Mouse (Mus musculus) spleen, postnatal 14 days (tissue): ENCODE data around the gene Ccl2.

Source experiments
- DNase-seq, 2 experiments: peaks; one replicate each; pipeline ENCODE4 v3.0.0; 2021 to 2022; ENCODE audit warnings: low spot score in 2 of 2

The Ccl2 gene

DNA sequence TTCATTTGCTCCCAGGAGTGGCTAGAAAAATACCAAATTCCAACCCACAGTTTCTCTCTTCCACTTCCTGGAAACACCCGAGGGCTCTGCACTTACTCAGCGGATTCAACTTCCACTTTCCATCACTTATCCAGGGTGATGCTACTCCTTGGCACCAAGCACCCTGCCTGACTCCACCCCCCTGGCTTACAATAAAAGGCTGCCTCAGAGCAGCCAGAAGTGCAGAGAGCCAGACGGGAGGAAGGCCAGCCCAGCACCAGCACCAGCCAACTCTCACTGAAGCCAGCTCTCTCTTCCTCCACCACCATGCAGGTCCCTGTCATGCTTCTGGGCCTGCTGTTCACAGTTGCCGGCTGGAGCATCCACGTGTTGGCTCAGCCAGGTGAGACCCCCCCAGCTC, at the start of gene Ccl2:
Gene Ccl2, plus strand, starts transcription at position 216 of the 400 bp plus-strand sequence.
- DNase-seq = peak in 1 of 2 experiments; percentile 6

DNA sequence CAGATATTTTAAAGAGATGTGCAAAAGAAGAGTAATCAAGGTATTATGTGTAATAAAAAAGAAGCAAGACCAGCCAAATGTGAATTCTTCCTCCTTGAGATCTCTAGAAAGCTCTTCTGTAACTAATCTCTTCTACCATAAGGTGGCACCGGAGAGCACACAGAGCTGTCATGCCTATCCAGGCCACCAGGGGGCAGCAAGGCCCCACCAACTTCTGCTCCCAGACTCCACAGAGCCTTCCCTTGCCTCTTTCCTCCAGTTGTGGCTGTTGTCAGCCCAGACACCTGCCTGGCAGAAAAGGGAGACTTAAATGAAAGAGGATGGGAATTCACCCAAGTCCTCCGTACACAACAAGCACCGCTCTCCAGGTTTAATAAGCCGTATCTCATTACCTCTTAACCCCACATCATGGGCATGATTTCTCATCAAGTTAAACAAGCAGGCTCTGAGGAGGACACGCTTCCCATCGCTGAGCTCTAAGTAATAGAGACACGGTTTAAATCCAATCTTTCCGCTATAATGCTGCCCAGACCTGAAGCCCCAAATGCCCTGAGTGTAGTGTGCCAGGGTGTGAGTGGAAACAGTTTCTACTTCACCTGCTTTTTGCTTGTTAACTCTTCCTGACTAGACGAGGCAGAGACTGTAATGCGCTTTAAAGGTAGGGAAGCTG, 39.1 kb upstream of the Ccl2 start:
- DNase-seq = peak; percentile 16 to 34

DNA sequence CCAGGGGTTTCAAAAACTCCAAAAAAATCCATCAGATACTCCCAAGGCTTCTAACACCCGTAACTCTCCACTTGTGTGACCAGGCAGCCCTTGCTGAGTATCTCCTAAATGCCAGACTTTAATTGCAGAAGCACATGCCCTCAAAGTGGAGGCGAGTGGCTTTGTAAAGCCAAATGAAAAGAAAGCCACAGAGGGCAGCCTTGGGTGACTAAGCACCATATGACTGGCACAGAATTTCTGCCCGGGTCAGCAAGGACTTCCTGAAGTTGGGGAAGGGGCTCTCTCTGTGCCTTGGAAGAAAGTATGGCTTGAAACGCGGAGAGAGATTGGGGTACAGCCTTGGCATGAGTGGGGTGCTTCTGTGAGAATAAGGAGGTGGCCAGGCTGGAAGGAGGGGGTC, 38.3 kb upstream of the Ccl2 start:
- no peak for DNase-seq

DNA sequence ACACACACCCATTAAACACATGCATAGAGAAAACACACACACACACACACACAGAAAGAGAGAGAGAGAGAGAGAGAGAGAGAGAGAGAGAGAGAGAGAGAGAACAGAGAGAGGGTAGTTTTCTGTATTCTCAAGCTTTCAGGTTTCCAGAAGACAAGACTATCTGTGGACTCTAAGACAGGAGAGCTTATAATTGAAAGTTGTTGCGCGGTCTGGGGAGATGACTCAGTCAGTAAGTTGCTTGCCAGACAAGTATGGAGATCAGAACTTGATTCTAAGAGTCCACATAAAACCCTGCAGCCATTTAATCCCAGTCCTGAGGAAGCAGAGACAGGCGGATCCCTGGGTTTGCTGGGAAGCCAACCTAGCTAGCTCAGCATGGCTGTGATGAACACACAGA, 36.7 kb upstream of the Ccl2 start:
- no peak for DNase-seq

DNA sequence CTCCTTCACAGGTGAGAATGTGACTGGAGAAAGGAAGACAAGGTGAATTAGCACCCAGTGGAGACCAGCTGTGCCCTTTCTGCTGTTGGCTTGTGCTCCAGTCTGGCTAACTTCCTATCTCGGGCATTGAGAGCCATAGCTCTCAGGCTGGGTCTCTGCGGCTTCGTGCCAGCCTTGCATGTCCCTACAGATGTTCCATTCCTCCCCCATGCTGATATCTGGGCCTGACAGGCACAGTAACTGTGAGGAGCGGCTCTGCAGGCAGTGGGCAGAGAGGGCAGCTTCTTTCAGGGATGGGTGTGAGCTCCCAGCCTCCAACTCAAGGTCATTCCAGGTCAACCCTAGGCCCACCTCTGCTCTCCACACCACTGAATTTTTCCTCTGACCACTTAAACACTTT, 35.9 kb upstream of the Ccl2 start:
- DNase-seq = no peak

DNA sequence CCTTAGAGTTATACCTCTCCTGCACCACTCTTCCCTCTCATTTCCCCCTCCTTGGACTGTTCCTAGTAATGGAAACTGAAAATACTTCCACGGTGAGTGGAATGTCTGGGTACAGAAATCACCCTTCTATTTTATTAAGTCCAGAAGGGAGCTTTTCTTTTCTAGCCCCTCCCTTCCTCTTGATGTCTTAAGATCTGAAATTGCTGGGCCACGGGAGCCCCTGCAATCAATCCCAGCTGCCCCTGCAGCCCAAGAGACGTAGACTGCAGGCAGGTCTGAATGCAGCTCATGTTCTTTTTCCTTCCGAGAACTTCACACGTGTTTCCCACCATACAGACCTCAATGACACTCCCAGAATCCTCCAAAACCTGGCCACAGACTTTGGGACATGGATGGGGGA, 34.8 kb upstream of the Ccl2 start:
- no peak for DNase-seq

DNA sequence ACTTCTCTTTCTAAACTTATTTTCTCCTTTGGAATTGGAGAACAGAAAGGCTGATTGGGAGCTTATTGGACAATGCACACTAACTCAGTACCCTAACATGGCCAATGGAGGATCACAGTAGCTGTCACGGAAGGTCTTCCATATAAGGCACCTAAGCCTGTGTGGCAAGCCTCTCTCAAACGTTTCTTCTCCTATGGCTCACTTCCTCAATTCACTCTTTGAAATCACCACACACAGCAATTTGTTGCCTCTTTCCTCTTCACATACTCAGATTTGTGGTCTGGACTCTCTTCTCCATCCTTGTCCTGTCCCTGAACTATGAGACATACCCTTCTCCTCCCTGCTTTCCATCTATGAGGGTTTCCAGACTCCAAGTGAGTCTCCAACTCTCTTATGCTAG, 30.6 kb upstream of the Ccl2 start:
- no peak for DNase-seq

DNA sequence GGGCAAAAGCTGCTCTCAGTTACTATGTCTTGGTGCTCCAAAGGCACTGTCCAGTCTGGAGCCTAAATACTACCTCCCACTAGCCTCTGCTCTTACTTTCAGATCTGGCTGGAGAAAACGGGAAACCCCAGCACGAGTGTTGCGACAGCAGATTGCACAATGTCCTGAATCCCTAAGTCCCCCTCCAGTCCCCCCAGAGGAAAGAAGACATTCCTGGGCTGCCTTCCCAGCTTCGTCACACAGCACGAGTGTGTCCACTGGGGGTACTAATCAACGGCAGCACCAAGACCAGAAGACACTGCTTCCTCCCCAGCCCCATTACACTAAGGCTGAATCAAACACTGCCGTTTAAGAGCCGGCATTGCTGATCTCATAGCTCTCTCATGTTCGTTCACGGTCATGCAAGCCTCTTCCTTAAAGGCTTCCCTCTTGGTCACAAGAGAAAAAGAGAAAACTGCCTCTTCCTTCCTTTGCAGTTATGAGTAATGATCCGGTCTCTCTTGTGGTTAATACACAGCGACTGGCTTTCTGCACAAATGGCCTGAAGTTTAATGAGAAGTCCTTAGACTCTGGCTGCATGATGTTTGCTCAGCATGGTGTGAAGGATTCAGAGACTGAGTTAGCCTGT, 28.5 kb upstream of the Ccl2 start:
- peak in 1 of 2 experiments; percentile 1 for DNase-seq

DNA sequence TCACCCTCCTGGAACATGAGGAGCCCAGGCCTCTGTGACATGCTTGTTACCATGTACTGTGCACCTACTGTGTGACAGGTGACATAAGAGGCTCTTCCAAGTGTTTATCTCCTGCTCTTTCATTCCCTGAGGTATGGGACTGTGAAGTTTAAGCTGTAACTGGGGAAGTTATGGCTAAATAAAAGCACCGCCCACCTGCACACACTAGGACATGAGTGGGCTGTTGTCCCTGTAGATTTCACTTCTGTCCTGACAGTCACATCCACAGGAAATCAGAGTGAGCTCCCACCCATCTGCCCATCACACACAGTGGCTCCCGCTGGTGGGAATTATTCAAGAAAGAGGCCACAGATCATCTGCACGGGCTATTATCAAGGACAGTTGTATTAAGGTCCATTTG, 25.3 kb upstream of the Ccl2 start:
- no peak for DNase-seq

DNA sequence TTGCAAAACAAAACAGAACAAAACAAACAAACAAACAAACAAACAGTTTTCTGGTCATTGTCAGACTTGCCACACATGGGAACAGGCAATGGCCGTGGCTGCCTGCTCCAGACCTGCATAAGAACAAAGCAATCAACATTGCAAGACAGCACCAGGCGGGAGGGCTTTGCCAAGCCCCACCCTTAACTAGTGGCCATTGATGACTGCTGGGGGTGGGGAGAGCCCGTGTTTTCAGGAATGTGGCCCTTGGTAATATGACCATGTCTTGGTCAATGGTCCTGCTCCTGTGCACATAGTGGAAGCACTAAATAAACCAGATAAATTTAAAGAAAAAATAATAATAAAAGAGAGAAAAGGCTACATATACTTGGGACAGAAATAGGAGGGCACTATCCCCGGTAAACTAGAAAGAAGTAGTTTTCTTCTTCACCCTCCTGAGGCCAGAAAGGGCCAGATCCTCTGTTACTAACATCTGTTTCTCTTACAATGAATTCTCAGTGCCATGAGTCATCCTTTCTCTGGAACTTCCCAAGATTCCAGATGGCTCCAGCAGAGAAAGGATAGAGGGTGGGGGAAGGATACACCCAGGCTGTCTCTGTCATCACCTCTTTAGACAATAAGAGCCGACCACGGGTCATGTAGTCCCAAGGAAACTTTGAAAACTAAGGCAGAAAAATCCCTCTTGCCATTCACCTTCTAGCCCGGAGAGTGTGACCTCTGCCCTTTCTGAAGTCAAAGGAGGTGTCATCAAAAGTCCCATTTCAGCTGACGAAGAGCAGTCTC, 23.8 kb upstream of the Ccl2 start:
- DNase-seq = no peak

DNA sequence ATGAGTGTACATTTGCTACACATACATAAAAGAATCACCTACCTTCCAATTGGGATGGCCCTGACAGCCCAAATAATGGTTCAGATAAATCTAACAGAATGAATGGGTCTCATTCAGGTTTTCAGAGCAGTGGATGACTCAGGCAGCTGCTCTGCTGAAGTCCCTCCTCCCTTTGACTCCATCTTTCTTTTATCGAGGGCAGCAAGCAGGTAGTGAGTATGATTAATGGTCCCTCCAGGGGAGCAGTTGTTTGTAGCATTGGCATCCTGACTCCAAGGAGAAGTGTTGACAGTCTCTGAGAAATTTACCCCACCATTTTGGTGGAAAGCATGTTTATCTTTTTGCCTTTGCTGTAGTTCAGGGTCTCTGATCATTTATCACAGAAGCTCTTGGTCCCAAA, 21.6 kb upstream of the Ccl2 start:
- DNase-seq = no peak

DNA sequence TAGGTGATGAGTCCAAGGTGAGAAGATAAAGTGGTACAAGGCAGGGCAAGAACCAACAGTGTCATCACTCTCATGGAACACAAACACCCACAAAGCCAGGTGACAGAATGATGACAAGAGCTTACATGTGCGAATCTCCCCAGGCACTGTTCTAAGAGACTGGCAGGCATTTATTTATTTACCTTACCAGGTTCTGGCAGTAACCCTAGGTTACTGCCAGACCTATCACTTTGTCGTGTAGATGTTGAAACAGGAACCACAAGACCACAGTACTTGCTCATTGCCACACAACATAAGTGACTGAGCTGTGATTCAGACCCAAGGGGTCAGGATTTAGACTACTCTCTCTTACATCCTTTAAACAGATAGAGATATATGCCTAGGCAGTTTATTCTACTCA, 20.3 kb upstream of the Ccl2 start:
- DNase-seq = no peak

DNA sequence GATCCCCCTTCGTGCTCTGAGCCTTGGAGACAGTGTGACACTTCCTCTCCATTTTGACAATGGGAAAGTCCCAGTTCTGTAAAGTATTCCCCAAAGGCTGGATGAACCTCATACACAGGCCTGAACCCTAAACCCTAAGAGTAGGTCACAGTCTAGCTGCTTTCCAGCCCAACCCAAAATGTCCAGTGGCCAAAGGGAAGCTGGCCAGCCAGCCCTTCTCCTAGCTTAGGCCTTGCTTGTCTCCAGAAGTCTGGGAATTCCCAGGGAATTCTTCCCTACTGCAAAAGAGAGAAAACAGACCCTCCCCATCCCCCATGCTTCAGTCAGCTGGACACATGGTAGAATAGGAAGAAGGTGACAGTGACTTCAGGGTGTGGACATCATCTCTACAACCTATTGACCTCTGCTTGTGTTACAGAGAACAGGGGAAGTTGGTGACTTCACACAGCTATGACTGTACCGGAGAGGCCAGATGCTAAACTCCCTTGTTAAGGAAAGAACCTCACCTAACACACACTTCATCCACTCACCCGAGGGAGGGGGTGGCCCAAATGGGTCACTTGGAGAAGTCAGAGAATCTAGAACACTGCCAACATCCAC, 19.1 kb upstream of the Ccl2 start:
- no peak for DNase-seq

DNA sequence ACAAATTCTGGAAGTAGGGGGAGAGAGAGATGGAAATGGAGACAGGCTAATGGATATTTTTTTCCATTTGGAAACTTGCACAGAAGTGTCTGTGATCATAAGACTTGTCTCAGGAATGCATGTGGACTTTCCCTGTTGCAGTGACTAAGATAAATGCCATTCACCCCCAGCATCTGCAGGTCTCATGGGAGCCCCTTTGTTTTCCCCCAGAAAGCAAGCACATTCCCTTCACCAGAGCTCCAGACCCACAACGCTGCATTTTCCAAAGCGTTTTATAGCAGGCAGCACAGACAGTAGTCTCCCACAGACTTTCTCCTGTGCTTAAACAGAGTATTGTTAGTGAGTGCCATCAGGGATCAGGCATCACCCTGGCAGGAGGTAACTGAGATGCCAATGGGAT, 16.0 kb upstream of the Ccl2 start:
- no peak for DNase-seq

DNA sequence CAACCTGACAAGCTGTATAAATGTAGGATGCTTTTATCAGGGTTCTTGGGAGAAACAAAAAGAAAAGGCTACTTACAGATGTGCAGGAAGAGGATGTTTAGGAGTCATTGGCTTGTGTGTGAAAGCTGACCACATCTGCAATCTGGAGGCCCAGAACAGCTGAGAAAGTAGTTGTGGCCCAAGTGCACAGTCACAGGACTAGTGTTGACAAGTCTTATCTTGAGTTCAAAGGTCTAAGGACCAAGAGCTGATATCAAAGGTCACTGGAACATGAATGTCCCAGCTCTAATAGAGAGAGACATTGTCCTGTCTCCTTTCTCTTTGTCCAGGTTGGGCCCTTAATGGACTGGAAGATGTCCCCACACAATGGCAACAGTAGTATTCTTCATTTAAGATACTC, 15.6 kb upstream of the Ccl2 start:
- DNase-seq = no peak

DNA sequence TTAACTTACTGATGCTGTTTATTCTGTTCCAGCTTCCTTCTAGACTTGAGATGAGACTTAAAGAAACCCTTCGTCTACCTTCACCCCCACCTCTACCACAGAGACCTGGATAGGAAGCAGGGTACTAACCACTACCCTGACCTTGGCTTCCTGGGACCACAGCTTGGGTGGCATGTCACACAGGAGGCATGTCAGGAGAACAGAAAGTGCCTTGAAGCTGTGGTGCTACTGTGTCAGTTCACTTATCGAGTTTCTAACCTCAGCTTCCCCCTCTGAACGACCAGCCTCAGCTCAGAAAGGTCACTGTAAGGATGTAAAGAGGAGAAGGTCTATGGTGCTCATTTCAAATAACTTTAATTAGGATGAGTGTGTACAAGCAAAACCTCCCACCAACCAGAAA, 14.0 kb upstream of the Ccl2 start:
- DNase-seq = no peak

DNA sequence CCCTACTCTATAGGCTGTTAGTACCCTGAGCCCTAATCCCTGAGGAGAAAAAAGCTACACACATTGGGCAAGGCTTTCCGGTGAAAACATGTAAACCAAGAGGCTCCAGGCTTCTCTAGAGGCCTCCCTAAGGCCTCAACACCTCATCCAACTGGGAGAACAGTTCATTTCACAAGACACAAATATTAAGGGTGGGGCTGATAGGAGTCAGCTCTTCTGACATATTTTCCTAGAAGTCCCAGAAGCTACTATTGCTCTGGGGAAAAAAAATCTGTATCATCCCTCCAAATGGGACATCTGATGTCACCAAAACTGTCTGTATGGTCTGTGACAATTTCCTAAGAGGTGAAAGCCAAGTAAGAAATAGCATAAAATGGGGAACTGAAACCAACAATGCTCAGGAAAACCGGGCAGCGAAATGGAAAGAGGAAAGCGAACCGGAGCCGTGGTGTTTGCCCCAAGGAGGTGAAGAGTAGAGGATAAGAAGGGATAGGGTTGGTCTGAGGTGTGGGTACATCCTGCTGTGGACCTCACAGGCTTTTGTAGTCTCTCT, 12.8 kb upstream of the Ccl2 start:
- DNase-seq = no peak

DNA sequence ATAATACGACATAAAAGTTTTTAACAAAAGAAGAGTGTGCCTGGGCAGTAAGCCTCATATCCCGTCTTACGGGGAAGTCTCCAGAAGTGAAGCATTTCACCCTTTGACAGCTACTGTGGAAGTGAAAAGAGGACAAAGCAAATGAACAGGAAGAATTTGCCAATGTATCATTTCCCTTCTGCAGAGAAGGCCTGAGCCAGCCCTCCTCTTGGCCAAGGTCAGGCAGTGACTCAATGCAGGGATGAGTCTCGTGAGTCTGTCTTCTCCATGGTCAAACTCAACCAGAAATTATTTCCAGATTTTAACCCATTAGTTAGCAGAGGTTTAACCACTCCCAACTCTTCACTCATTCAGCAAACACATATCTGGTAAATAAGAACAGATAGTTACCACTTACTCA, 11.6 kb upstream of the Ccl2 start:
- no peak for DNase-seq

DNA sequence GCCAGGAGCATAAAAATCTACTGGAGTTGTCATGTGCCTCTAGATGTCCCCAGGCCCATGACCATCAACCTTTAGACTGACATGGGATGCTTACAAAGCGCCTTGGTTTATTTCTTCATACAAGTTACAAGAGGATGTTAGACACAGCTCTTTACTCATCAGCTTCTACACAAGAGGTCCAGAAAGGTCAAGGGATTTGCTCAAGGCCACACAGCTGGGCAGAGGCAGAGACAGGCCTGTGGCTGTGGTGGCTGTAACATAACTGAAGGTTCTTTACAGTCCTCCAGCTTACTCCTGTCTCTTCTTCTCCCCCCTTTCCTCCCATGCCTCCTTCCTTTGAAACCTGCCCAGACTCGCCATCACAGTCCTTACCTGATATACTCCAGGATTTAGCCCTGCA, 5.2 kb upstream of the Ccl2 start:
- no peak for DNase-seq

DNA sequence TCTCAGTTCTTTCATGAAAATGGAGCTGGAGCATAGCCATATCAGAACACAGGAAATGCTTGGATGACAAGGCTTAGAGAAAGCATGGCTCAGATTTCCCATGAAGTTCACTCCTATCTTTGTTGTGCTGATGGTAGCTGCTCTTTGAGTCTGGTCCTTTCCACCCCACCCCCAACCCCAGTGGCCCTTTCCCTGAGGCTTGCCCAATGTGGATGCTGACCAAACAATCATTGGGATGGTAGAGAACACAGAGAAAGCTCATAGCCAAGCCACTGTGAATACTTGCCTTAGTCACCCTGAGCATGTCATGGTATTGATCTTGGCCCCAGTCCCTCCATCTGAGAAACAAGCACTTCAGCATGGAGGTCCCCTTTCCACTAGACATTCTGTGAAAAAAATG, 3.2 kb upstream of the Ccl2 start:
- DNase-seq = no peak

DNA sequence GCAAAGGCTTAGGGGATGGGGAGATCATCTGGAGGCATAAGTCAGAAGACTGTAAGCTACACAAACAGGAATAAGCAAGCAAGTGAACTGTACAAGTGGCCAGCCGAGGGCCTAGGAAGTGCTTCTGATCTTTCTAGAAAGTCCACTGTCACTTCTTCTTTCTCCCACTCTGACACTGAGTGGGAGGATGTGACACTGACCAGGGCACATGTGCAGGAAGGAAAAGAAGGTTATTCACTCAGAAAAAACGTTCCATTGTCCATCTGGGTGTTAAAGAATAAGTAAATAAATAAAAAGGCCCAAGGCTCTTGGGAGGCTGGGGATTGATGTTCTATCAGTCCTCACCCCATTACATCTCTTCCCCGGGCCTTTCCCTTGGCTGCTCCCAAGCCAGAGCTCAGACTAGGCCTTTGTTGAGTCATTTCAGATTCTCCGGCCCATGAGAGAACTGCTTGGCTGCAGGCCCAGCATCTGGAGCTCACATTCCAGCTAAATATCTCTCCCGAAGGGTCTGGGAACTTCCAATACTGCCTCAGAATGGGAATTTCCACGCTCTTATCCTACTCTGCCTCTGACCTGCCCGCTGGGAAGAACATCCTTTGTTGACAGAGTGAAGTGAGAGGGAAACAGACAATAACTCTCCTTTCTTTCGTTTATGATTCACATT, 2.6 kb upstream of the Ccl2 start:
- no peak for DNase-seq

DNA sequence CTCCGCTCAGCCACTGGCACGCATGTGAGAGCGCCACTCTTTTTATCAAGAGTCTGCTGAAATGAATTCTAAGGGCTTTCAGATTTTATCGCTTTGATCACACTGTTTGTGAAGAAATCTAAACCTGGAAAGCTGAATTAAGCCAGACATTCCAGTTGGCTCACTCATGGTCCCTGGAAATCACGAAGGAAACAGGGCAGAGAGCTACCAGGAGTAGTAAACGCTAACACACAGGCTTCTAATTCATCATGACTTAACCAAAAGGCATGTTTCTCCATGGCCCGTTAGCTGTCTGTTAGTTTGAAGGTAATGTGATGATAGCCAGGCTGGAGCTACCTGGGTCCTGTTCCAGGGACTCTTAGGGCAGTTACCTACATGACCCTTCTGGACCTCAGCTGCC, 925 bp upstream of the Ccl2 start:
- no peak for DNase-seq
